In genomic region chr9:92211048-92211447, GRCm38 (mm10) we compare ENCODE assay signal across 19 mouse cellular contexts. TPM values are rescaled to one million over a fixed set of nuclear protein-coding genes. Genes with fewer than 3 reads are reported as not detected.
"Had no signal": no experiment of that assay in that cellular context is flagged by ENCODE, and none has a peak within 500 bp of the region (broad histone marks: within the 10 kb centered on the region; RNA-seq: fewer than 3 reads in every experiment).

No protein-coding gene starts in this region.

- H3K27me3 ChIP-seq: limb, embryonic 13.5 days; midbrain, embryonic 13.5 days had no signal

- DNase-seq: kidney, adult 8-10 months; kidney, postnatal 10 days; kidney, postnatal 4 days; left cerebral cortex, postnatal 4 days; right cerebral cortex, adult 18-20 months; right cerebral cortex, postnatal 25 days; thymus, postnatal 36 days had no signal

- ATAC-seq: inflammation-experienced regulatory T-cells, adult 6 months; intestine, postnatal 0 days had no signal

- H3K4me1 ChIP-seq: limb, embryonic 13.5 days; midbrain, embryonic 13.5 days had no signal

- H3K36me3 ChIP-seq: limb, embryonic 13.5 days; midbrain, embryonic 13.5 days had no signal

- H3K27ac ChIP-seq: layer of hippocampus, adult 2 months; limb, embryonic 13.5 days; macrophage had no signal

- H3K9me3 ChIP-seq: limb, embryonic 13.5 days; midbrain, embryonic 13.5 days had no signal

- H3K4me3 ChIP-seq: layer of hippocampus, adult 2 months; limb, embryonic 13.5 days; midbrain, embryonic 13.5 days had no signal

- H3K9ac ChIP-seq: limb, embryonic 13.5 days; midbrain, embryonic 13.5 days had no signal

- H3K4me2 ChIP-seq: limb, embryonic 13.5 days; liver, embryonic 11.5 days; midbrain, embryonic 13.5 days had no signal

RNA-seq across cellular contexts. Expression of gene Plscr5, which starts 18.3 kb away (rescaled TPM):
- total RNA-seq: layer of hippocampus, adult 2 months; left cerebral cortex, adult 18-20 months; midbrain, postnatal 0 days had no signal
- polyA plus RNA-seq: inflammation-experienced regulatory T-cells, adult 6 months; intestine, postnatal 0 days; limb, embryonic 13.5 days; liver, embryonic 11.5 days; liver, embryonic 16.5 days; macrophage; midbrain, embryonic 13.5 days; small intestine, adult 2 months; thymus, postnatal 0 days had no signal
